Mouse (Mus musculus) ES-CJ7 (cell line): ENCODE data around the gene Slc5a5.

Source experiments
- DNase-seq: peaks from one replicate; pipeline ENCODE4 v3.0.0; 2011; ENCODE audit warnings: low read depth, low spot score

The Slc5a5 gene

GRCm38 (mm10) chr8:70856028-70856427 lies 36.5 kb downstream of the Slc5a5 start:
- DNase-seq = no peak

- no peak for DNase-seq
Observed at GRCm38 (mm10) chr8:70853863-70854262, 38.7 kb downstream of the Slc5a5 start.

- no peak for DNase-seq
Observed at GRCm38 (mm10) chr8:70852595-70853231, 39.8 kb downstream of the Slc5a5 start.

- DNase-seq = no peak
Observed at GRCm38 (mm10) chr8:70851837-70852236, 40.7 kb downstream of the Slc5a5 start.

- DNase-seq = no peak
Observed at GRCm38 (mm10) chr8:70850947-70851346, 41.6 kb downstream of the Slc5a5 start.

GRCm38 (mm10) chr8:70850132-70850845 lies 42.3 kb downstream of the Slc5a5 start:
- peak; percentile 61 for DNase-seq

GRCm38 (mm10) chr8:70849333-70849990 lies 43.1 kb downstream of the Slc5a5 start:
- DNase-seq = no peak

- DNase-seq = no peak
Observed at GRCm38 (mm10) chr8:70846371-70847154, 46.0 kb downstream of the Slc5a5 start.

GRCm38 (mm10) chr8:70845108-70845507 lies 47.4 kb downstream of the Slc5a5 start:
- peak; percentile 84 for DNase-seq

GRCm38 (mm10) chr8:70844523-70844922 lies 48.0 kb downstream of the Slc5a5 start:
- DNase-seq = peak; percentile 90

GRCm38 (mm10) chr8:70843941-70844340 lies 48.6 kb downstream of the Slc5a5 start:
- no peak for DNase-seq

GRCm38 (mm10) chr8:70843214-70843773 lies 49.3 kb downstream of the Slc5a5 start:
- no peak for DNase-seq

- DNase-seq = no peak
Observed at GRCm38 (mm10) chr8:70842484-70842883, 50.1 kb downstream of the Slc5a5 start.

- DNase-seq = peak; percentile 96
Observed at GRCm38 (mm10) chr8:70841147-70842072, 51.1 kb downstream of the Slc5a5 start.

GRCm38 (mm10) chr8:70840590-70840989 lies 52.0 kb downstream of the Slc5a5 start:
- DNase-seq = no peak

- peak; percentile 100 for DNase-seq
Observed at GRCm38 (mm10) chr8:70839408-70840351, 52.9 kb downstream of the Slc5a5 start, which contains the start of gene Arrdc2. Gene Arrdc2 (minus strand): TSS chr8:70839720.

- DNase-seq = no peak
Observed at GRCm38 (mm10) chr8:70838654-70839407, 53.7 kb downstream of the Slc5a5 start.

- DNase-seq = no peak
Observed at GRCm38 (mm10) chr8:70836666-70837065, 55.9 kb downstream of the Slc5a5 start.

- DNase-seq = no peak
Observed at GRCm38 (mm10) chr8:70834071-70834470, 58.5 kb downstream of the Slc5a5 start.
